Mouse (Mus musculus) heart, adult 9 months (tissue): ENCODE measurements around the gene Lct.
"Not testable (repeated sequence)": the region's sequence is repeated elsewhere in the genome, so short reads cannot be mapped to it uniquely, and the experiment has no call there.

Experiments
- DNase-seq, 2 experiments: peaks; one replicate each; pipeline ENCODE4 v3.0.0; 2022; ENCODE audit warnings: low spot score in 2 of 2

Gene Lct

GRCm38 (mm10) chr1:128328218-128328617 lies at the start of gene Lct:
Lct (minus strand) TSS chr1:128328318.
- no peak for DNase-seq

- no peak for DNase-seq
Observed at GRCm38 (mm10) chr1:128376841-128377240, 48.7 kb upstream of the Lct start.

- DNase-seq, result no peak
Observed at GRCm38 (mm10) chr1:128372143-128372860, 44.2 kb upstream of the Lct start.

DNA sequence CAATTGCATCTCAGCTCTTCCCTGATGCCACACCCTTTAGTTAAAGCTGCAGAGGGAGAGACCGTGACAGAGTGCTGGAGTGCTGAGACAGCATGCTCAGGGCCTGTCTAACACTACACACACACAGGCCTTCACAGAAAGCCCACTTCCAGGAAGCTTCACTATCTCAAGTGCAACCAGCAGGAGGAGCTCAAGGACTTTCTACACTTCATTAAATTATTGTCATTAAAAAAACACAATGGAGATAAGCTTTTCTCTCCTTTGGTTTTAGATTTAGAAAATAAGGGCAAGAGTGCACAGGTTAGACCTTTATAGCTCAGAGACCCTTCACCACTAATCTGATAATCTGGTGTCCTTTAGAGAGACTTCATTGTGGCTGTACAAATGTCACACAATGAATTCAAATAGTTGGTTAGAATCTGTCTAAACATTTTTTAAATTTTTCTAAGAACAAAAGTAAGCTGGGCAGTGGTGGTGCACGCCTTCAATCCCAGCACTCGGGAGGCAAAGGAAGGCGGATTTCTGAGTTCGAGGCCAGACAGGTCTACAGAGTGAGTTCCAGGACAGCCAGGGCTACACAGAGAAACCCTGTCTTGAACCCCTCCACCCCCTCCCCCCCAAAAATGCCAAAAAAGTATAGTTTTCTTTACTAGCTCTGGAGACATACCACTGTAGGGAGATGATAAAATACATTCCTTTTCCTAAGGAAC lies 40.8 kb upstream of the Lct start:
- peak in 1 of 2 experiments; percentile 19 for DNase-seq

- DNase-seq, result no peak
Observed at GRCm38 (mm10) chr1:128360601-128361000, 32.5 kb upstream of the Lct start.

DNA sequence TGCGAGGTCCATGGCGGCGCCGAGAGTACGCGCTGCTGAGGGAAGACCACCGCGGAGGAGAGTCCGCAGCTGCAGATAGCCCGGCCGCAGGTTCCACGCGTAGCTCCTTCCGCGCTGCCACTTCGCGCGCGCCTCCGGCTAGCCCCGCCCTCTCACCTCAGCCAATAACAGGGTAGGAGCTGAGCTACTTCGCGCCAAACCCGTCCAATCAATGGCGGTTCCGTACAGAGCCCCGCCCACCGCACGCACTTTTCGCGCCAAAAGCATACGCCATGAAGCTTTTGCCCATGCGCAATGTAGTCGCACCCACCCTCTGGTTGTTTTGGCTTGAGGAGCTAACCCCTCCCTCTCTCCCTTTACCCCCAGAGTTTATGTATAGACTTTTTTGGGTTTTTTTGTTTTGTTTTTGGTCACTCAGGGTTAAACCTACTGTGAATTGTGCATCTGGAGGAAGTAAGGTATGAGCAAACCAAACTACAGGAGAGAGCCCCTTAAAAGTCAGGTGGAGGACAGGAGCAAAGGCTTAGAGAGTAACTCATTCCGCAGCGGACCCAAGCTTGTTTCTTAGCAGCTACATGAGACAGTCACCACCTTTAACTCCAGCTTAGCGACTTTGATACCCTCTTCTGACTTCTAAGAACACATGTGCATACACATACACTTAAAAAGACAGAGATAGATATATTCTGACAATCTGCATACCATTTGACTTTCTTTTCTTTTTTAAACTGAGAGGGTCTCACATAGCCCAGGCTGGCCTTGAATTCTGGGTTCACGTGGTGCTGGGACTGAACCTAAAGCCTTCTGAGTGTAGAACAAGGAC lies 31.6 kb upstream of the Lct start, which contains the start of gene Mcm6:
TSS of gene Mcm6 (minus strand) at position 111 of the 823 bp plus-strand sequence.
- DNase-seq, result peak; percentile 95 to 97

DNA sequence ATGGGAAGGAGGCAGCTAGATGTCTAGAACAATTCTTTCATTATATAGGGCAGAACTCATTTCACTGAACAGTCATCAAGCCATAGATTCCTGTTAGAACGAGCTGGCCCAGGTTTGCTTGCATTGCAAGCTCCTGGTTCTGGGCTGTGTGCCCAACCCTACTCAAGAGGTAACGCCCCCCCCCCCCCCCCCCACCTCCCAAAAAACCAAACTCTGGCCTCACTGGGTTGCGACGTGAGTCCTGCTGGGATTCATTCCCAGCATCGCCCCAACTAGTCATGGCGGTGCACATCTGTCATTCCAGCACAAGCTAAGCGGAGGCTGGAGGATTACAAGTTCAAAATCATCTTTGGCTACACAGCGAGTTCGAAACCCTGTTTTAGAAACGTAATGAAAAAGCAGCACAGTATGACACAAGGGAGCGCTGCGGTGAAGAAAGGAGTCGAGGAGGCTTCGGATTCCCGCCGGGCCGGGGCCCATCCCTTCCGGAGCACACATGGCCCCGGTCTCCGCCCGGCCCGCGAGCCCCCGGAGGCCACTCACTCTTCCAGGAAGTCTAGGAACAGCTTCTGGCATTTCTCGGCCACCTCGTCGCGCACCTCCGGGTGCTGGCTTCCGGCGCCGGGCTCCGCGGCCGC lies 30.9 kb upstream of the Lct start:
- DNase-seq, result no peak

DNA sequence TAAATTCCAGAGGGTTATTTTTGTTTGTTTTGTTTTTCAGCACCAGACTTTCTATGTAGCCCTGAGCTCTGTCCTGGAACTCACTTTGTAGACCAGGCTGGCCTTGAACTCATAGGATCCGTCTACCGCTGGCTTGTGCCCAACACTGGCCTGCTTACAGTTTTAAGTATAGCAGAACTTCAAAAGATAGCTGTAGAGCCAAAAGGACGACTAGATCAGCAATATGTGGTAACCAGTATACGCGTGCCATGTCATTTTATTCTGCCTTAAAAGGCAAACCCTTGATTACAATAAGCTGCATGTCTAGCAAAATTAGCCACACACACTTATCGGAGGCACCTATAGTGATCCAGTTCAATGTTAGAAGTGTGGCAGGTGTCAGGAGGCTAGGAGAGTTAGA lies 30.2 kb upstream of the Lct start:
- DNase-seq, result no peak

GRCm38 (mm10) chr1:128357452-128357851 lies 29.3 kb upstream of the Lct start:
- no peak for DNase-seq

DNA sequence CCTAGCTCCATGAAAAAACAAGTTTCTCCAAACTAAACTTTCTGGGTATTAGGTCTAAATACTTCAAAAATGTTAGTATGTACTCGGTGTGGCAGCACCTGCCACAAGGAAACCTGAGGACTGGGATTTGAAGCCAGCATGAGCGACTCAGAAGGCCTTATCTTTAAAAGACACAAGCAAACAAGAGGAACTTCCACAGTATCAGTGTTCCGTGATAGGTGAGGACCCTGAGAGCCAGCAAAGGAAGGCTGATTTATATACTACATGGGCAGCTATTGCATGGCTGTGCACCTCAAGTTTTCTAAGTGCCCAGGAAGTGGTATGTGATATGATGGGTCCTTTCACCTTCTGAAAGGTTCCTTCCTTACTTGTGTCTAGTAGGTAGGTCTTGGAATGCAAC lies 25.0 kb upstream of the Lct start:
- DNase-seq, result no peak

DNA sequence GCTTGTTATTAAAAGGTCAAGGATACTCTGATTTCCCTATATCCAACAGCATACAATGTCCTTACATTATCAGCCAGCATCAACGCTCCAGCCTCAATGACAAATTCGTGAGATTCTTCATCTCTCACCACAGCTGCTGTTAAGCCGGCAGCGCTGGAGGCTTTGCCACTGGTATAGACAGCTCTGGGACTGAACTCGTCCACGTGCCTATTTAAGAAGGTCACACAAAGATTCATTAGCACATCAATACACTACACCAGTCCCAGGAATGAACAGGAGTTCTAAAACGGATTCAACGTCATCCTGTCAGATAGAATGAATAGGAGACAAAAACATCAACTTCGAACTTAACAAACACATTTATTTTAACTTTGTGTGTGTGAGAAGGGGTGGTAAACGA lies 16.1 kb upstream of the Lct start:
- DNase-seq, result no peak

DNA sequence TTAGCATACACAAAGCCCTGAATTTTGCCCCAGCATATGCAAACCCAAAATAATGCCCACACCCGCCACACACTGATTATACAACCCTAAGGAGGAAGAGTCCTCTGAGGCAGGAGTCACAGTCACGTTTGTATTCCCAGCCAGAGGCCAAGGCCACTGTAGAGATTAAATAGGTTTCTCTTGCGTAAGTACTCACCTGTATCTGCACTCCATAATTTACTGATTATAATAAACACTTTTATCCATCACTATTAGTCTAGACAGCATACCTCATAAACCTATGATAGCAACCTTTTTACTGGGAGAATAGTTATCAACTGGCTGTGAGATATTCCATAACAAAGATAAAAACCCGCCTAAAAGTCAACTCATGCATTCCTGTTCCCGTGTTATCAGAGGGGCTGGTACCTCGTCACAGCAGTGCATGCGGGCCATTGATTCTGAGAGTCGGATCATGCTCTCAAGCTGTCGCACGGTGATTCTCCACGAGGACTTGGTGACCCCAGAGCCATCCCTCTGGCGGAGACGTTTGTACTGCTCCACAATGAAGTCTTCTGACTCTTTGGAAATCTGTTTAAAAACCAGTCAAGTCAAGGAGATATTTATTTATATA lies 9.7 kb upstream of the Lct start:
- DNase-seq, result no peak

DNA sequence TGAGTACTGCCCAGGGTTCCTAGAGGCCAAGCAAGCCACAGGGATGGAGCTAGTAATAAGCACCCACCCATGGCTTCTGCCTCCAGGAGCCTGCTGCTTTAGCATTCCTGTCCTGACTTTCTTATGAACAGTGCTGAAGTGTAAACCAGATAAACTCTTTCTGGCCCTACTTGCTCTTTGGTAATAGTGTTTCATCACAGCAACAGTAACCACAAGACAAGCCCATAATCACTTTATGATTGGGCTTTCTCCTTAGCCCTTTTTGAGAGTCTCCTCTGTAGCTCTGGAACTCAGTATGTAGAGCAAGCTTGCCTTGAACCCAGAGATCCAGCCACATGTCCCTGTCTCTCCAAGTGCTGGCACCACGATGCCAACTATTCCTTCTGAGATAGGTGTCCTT lies 2.2 kb upstream of the Lct start:
- DNase-seq, result no peak

DNA sequence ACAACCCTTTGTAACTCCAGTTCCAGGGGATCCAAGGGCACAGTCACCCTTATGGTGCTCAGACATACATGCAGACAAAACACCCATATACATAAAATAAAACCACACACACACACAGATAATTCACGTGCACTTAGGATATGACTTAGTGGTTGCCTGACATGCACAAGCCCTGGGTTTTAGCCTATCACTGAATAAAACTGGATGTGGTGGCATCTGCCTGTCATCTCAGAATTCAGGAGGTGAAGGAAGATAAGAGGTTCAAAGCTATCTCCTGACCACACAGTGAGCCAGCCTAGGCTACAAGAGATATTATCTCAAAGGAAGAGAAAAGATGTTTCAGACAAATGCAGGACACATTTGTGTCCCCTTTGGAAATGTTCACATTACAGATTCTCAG lies 953 bp downstream of the Lct start:
- DNase-seq, result no peak

- DNase-seq, result no peak
Observed at GRCm38 (mm10) chr1:128324776-128325175, 3.3 kb downstream of the Lct start.

GRCm38 (mm10) chr1:128323026-128323643 lies 5.0 kb downstream of the Lct start:
- no peak for DNase-seq

GRCm38 (mm10) chr1:128319266-128319665 lies 8.9 kb downstream of the Lct start:
- DNase-seq, result not testable (repeated sequence)

DNA sequence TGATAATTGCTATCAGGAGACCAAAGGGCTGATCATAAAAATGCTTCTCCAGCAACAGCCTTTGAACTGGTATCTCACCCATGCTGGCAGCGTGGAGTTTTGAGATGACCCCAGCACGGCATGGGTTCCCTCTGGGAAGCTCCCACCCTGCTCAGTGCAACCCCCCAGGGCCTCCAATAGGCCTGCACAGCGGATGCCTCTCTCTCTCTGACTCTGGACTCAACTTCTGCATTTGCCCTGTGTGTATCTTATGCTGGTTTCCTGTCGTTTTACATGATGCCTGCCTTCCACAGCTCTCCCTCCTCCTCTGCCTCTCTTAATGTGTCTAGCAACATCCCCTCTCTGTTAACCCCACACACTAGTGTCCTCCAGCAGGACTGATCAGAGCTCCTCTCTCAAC lies 13.5 kb downstream of the Lct start:
- no peak for DNase-seq

GRCm38 (mm10) chr1:128309043-128309442 lies 19.1 kb downstream of the Lct start:
- DNase-seq, result no peak

DNA sequence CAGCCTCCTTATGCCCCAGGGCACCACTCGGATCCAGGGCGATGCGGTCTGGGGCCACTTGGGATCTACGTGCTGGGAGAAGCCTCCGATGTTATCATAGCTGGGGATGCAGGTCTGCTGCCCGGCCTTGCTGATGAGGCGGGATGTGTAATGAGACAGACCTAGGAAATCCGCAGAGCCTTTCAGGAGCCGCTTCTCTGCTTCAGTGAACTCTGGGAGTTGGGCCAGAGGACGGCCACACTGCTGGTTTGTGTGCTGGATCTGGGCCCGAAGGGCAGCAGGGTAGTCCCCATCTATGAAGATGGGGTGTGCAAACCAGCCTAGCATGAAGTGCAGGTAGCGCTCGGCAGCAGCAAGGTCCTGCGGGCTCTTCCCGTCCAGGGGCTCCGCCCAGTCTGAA lies 24.2 kb downstream of the Lct start:
- DNase-seq, result no peak
